Mouse (Mus musculus) inflammation-experienced regulatory T-cells, adult 16 weeks (primary cell): ENCODE data around the gene Cnn1. TPM values are rescaled to one million over a fixed set of nuclear protein-coding genes. Genes with fewer than 3 reads are reported as not detected.

Source experiments
- polyA plus RNA-seq: library from polyadenylated mRNA; unstranded; fragments of 100-300 nt; shearing (Covaris generic); gene quantifications from one replicate; pipeline ENCODE4 v1.2.1, GENCODE M21; 2017

Cnn1 gene
- polyA plus RNA-seq = not detected

DNA sequence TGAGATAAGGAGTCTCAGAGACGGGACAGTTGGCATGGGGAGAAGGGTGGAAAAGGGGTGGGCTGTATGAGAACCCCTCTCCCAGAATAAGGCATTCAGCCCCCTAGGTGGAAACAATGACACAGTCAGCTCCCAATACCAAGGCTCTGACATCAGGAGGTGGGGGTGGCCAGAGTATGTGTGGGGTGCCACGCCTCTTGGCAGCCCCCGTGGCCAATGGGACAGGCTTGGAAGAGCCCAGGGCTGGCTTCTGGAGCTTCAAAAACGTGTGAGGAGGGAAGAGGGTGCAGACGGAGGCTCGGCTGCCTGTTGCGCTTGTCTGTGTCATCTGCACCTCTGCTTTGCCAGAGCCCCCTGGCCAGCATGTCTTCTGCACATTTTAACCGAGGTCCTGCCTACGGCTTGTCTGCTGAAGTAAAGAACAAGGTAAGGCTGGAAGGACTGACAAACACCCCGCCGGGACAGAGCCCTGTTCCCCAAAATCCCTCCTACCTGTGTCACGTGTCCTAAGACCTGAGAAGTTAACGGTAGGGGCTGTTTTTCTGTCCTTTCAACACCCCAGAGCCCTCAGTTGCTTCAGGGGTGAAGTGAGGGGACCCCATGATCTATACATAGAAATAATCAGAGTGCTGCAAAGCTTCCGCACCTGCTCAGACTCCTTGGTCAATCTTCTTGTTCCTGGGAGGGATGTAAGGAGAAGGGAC is at the start of gene Cnn1:
TSS of gene Cnn1 (plus strand) at position 224 of the 704 bp plus-strand sequence.

GRCm38 (mm10) chr9:22051958-22052254 is 47.1 kb upstream of the Cnn1 start, which contains the start of gene Elavl3:
TSS of gene Elavl3 (minus strand) at chr9:22052023.

DNA sequence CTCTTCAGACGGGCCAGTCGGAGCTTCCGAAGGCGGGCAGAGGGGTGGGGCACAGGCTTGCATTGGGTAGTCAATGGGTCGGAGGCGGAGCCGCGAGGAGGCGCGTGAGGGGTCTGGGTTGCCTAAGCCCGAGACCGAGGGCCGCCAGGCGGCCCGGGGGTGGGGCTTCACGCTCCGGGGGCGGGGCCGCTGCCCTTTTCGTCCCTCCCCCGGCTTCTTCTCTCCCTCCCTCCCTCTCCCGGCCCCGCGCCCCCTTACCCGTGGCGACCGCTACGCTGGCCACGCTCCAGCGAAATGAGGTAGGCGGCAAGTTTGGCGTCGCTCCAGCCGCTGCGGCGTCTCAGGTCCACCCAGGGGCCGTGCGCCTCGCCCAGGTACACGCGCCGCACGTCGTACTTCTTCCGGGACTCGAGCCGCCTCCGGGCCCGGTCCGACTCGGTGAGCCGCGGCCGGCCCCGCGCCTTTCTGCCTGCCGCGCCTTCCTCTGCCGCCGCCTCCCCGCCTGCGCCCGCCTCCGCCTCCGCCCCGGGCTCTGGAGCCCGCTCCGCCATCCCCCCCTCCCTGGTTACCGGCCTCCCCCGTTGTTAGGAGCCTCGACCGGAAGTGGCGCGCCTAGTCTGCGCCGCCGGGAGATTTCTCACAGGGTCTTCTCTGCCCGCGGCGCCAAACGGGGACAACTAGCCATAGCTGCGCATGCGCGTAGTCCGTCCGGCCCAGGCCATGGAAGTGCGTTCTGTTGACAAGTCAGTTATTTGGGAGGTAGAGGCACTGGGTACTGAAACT is 28.0 kb upstream of the Cnn1 start, which contains the start of the genes Gm49318 and Zfp653:
TSS of gene Gm49318 (minus strand) at position 469 of the 783 bp plus-strand sequence.
TSS of gene Zfp653 (minus strand) at position 586 of the 783 bp plus-strand sequence.

GRCm38 (mm10) chr9:22085022-22085834 is 13.8 kb upstream of the Cnn1 start, which contains the start of gene Ecsit:
TSS of gene Ecsit (minus strand) at chr9:22085438.

DNA sequence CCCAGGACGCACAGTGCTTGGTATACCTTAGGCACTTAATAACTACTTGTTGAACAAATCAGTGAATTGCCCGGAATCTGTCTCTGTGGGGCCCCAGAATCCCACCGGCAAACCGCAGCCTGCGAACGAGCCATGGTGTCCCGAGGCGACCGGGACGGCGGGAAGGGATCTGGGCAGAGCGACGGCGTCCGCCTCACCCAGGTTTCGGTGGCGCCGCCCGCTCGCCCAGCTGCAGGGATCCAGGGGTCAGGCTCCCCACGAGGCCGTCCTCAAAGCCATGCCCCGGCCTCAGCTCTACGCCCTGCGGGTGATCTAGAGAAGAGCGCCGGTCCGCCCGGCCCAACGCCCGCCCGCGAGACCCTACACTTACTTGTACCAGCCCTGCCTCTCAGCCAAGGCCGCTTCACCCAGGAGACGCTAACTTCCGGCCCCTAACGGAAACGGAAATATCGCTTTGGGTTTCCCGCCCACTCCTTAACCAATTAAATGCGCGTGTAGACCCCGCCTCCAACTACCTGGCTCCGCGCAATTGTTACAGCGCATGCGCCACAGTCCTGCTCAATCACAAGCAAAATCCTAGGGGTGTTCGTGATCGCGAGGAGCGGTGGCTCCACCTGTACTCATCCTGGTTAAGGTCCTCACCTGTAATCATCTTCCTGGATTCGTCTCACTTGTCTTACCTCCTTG is 17.9 kb downstream of the Cnn1 start, which contains the start of gene Elof1:
TSS of gene Elof1 (minus strand) at position 433 of the 687 bp plus-strand sequence.

DNA sequence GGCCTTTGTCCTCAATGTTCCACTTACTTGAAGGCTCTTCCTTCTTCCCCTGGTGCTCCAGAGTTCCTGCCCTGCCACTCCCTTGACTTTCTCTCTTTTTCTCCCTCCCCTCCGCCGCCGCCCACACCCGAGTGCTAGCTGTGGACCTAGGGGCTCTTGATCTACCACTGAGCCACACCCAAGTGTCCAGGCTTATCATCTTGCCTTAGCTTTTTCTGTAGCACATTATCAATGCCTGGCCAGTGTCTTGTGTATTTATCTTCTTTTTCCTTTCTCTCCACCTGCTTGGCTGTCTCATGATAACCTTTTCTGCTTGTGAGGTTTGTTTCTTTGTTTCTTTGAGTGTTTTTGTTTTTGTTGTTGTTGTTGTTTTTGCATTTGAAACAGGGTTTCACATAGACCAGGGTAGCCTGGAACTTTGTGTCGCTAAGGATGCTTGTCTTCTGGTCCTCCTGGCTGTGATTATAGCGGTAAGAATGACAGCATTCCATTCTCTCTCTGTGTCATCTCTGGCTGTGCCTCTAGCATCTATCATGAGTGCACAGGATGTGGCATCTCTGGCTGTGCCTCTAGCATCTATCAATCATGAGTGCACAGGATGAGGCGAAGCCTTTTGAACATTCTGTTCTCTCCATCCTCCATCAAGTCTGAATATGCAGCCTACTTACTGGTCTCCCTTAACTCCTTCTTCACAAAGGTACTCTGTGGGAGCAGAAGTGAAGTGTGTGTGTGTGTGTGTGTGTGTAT is 36.8 kb downstream of the Cnn1 start, which contains the start of gene Acp5:
TSS of gene Acp5 (minus strand) at position 68 of the 747 bp plus-strand sequence.

DNA sequence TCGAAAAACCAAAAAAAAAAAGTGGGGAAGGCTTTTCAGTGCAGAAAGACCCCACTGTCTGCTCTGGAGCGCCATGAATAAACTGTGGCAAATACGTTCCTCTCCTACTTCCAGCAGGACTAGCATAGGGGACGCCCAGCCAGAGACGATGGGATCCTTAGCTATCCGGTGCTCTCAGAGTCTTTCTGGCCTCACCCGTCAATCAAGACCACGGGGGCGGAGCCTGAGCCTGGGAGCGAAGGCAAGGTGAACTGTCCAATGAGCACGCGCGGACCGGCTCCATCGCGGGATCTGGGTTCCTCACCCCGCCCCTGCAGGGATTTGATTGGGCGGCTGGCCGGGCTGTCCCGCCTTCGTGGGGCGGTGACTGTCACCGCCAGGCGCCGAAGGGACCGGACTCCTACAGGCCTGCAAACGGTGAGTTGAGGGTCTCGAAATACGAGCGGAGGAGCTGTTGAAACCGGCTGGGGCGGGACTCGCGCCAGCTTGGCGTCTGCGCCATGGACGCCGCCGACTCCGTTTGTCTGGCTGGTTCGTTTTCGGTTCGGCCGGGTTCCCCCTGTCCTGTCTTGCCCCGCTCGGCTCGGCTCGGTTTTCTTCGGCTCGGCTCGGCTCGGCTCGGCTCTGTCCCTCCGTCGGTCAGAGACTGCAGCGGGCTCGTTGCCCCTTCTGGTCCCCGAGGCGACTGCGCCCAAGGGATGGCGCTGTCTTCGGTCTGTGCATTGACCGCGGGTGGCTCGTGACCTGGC is 57.7 kb downstream of the Cnn1 start, which contains the start of gene Pigyl:
TSS of gene Pigyl (plus strand) at position 350 of the 749 bp plus-strand sequence.

Other genes starting within 250 kb of the Cnn1 start
- gene Dock6, start 246.6 kb upstream of the Cnn1 start, polyA plus RNA-seq = 5.5 TPM
- gene Rab3d, start 181.0 kb upstream of the Cnn1 start, polyA plus RNA-seq = 17.7 TPM
- gene Ccdc159, start 171.7 kb upstream of the Cnn1 start, polyA plus RNA-seq = 0.46 TPM
- 10.4 TPM for gene Tmem205, start 171.7 kb upstream of the Cnn1 start, polyA plus RNA-seq
- gene Plppr2, start 162.2 kb upstream of the Cnn1 start, polyA plus RNA-seq = 2.4 TPM
- 10.9 TPM for gene Swsap1, start 143.5 kb upstream of the Cnn1 start, polyA plus RNA-seq
- gene Epor, start 135.7 kb upstream of the Cnn1 start, polyA plus RNA-seq = 0.94 TPM
- gene Rgl3, start 109.8 kb upstream of the Cnn1 start, polyA plus RNA-seq = 0.20 TPM
- not detected for gene Ccdc151, start 96.6 kb upstream of the Cnn1 start, polyA plus RNA-seq
- 93.9 TPM for gene Prkcsh, start 96.4 kb upstream of the Cnn1 start, polyA plus RNA-seq
- gene Elavl3, start 47.2 kb upstream of the Cnn1 start, polyA plus RNA-seq = not detected
- gene Gm49318, start 28.0 kb upstream of the Cnn1 start, polyA plus RNA-seq = not detected
- 8.2 TPM for gene Zfp653, start 27.8 kb upstream of the Cnn1 start, polyA plus RNA-seq
- 50.8 TPM for gene Ecsit, start 13.8 kb upstream of the Cnn1 start, polyA plus RNA-seq
- 93.2 TPM for gene Elof1, start 18.0 kb downstream of the Cnn1 start, polyA plus RNA-seq
- gene Acp5, start 36.5 kb downstream of the Cnn1 start, polyA plus RNA-seq = 253 TPM
- gene Pigyl, start 57.6 kb downstream of the Cnn1 start, polyA plus RNA-seq = 45.4 TPM
- not detected for gene Zfp872, start 88.9 kb downstream of the Cnn1 start, polyA plus RNA-seq
- 55.7 TPM for gene Zfp809, start 126.5 kb downstream of the Cnn1 start, polyA plus RNA-seq
- gene Zfp599, start 160.7 kb downstream of the Cnn1 start, polyA plus RNA-seq = 7.4 TPM
- 18.0 TPM for gene Zfp810, start 208.4 kb downstream of the Cnn1 start, polyA plus RNA-seq